Mouse (Mus musculus): ENCODE results near the gene Sdad1.

The Sdad1 gene

DNA sequence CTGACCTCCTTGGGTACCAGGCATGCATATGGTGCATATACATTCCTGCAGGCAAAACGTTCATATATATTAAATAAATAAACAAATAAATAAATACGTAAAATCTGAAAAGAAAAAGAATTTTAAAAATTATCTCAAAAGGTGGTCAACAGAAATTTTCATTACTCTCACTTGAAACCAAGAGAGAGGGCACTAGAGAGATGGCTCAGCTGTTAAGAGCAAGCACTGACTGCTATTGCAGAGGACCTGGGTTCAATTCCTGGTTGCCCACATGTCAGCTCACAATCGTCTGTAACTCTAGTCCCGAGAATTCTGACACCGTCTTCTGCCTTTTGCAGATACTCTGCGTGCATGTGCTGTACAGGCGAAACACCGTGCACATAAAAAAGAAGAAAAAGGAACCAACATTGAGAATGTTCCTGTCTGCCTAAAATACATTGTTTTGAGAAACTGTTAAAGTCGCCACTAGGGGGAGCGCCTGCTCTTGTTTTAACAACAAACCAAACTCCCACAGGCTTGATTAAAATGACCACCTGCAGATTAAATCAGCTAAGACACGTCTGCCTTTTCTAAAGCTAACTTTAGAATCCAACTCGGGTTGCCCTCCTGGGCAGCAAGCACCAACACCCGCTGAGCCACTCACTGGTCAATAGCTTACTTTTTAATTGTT is 1.9 kb upstream of the Sdad1 start:
- DNase-seq, result peak; percentile 87

GRCm38 (mm10) chr5:92304291-92304690 is 6.0 kb downstream of the Sdad1 start:
- DNase-seq, result no peak

DNA sequence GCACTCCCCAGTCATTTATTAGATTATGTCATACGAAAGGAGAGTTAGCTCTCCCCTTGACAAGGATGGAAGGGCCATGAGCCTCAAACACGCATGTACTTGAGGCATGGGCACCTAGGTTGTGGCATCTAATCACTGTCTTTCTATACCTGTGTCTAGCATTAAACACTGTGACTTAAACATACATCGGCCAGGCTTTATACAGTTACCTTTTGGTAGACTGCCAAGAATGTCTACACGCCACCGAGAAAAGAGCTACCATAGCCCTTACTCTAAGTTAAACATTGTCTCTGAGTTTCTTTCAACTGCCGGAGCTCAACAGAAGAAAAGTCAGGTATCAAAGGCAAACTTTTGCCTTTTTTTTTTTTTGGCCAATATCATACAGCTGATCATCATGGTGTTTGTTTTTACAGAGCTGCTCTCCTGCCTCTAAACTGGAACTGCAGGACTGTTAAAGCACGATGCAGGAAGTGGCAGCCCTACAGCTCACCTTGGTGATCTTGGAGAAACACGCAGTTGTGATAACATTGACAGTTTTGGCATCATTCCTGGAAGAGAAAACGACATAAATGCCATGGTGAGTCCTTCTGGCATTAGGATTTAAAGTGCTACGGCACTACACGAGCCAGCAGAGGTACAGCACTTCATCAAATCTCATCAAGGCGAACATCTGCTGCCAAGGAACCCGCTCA is 8.0 kb downstream of the Sdad1 start:
- no peak for DNase-seq

DNA sequence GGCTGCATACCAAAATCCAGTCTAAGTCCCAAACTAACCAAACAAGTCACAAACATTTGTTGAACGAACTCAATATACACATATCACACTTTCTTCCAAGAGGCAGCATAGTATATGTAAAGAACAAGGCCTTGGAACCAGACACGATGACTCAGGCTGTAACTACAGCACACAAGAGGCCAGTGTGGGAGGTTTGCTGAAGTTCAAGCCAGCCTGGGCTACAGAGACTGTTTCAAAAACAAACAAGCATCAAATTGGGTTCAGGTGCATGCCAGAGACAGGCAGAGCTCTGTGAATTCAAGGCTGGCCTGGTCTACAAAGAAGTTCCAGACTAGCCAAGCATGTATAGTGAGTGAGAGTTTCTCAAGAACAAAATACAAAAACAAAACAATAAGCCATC is 15.8 kb downstream of the Sdad1 start:
- DNase-seq, result no peak

- no peak for DNase-seq
Observed at GRCm38 (mm10) chr5:92291652-92292414, 18.4 kb downstream of the Sdad1 start.

DNA sequence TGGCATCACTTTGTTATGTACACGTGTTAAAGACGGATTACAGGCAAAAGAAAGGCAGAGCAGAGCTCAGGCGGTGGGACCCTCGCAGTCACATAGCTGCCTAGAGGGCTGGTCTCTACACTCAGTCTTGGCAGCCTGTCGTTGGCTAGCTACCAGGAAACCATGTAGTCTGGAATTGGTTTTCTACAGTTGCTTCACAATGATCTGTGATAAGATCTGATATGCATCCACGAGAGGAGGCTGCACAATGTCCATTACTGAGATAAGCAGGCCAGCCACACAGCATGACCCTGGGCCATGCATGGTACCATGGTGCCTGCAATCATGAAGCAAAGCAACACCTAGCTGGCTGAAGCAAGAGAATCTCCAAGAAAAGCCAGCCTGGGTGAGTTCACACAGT is 22.4 kb downstream of the Sdad1 start:
- no peak for DNase-seq

DNA sequence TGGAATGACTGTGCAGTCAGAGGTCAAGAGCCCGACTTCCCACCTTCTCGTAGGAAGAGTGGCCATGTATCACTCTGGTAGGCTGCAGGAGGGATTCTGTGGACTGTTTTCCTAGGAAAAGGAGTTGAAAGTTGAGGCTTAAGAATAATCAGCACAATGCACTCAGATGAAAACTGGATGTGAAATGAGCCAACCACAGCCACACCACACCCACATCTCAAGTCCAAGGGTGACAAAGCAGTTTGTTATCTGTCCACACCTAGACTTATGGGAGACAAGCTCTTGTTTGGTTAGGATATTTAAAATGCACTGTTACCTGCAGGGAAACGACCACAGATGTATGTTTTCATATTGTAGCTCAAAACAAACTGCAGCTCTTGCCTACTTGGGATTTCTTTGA is 27.2 kb downstream of the Sdad1 start:
- peak; percentile 42 for DNase-seq

- no peak for DNase-seq
Observed at GRCm38 (mm10) chr5:92282571-92282970, 27.7 kb downstream of the Sdad1 start.

GRCm38 (mm10) chr5:92278942-92279537 is 31.2 kb downstream of the Sdad1 start:
- DNase-seq, result peak; percentile 44

DNA sequence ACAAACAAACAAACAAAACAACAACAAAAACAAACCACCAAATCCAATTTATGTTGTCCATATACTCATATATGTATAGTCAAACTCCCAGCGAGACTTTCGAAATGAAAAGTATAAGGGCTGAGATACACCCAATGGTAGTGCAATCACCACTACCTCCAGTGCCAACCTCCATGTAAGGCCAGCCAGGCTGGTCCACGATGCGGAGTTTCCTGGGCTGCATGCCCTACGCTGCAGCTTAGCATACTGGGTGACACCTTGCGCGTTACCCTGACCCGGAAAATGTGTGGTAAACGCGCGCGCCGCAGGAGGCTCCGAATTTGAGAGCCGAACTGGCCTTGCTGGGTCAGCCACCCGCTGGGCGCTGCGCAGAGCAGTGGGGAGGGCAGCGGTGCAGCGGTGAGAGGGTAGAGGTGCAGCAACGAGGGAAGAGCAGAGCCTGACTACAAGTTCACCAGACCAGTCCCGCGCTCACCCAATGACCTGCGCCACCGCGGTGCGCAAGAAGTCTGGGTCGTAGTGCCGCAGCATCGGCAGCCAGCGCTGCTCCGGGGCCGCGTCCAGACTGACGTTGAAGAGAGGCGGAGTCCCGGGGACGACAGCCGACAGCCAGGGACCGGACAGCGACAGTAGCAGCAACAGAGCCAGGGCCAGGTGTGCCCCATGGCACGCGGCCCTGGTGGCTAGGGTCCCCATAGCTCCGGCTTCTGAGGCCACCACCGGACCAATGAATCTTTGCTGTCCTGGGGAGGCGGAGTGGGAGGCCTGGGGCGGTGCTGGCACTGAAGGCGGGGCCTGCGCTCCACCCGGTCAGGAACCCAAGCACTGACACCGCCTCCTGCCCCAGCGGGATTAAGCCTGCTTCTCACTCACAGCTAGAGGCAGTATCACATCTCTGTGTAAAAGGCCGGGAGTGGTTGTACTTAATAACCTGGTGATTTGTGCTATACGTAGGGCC is 32.6 kb downstream of the Sdad1 start, which contains the start of gene Naaa:
Gene Naaa (minus strand): TSS at position 734 of the 958 bp plus-strand sequence.
- peak; percentile 86 for DNase-seq

DNA sequence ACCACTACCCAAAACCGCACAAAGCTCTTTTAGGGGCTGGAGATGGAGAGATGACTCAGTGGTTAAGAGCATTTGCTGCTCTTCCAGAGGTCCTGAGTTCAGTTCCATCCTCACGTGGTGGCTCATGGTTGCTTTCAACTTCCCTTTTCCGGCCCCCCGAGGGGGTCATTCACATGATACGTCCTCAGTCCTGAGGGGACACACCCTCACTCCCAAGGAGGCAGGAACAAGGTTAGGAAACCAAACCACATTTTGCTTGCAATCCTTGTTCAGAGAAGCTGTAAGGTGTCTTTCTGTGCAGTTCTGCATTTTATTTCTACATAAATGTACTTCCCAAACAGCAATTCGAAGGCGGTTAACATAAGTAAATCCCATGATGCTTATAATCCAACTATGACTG is 39.8 kb downstream of the Sdad1 start:
- DNase-seq, result no peak

GRCm38 (mm10) chr5:92263761-92264359 is 46.4 kb downstream of the Sdad1 start:
- no peak for DNase-seq

DNA sequence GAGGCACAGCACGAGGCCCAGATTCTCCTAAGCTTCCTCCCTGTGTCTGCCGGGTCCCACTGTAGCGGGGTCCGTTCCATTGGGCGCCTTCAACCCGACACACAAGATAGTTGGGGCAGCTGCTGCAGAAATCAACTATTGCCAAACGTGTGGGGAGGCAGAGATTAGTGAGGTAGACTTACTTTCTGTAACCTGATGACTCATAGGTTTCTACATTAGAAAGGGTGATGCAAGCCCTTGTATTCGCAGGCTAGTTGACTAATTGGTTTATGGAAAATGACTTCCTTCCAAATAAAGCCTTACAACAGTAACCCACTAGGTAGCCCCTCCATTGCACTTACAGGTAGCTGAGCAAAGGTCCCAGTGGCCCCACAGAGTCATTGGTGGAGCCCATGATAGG is 47.6 kb downstream of the Sdad1 start:
- DNase-seq, result no peak

GRCm38 (mm10) chr5:92256218-92256617 is 54.1 kb downstream of the Sdad1 start, which contains the start of gene Ppef2:
Ppef2 (minus strand) TSS chr5:92256278.
- no peak for DNase-seq

- DNase-seq, result no peak
Observed at GRCm38 (mm10) chr5:92254476-92254875, 55.8 kb downstream of the Sdad1 start.

DNA sequence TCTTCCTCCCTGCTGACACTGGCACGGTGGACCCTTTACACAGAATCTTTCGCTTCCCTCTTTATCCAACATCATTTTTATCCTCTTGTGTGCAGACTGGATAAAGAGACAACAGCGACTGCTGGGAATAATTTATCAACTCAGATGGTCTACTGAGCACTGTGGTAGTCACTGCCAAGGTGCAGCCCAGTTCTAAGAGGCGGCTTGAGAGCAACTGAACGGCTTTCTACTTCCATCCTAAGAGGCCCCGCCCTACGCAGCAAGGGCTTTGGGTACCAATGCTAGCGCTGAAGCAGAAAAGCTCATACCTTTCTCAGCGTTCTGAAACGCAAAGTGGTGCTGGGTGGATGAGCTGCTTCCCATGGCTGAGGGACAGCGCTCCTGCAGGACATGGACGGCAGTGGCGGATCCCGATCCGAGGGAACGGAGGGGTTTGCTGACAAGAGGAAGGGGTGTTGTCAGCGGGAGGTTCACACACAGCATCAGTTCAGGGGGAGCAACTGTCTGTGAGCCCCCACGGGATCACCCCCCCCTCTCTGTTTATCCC is 57.4 kb downstream of the Sdad1 start:
- no peak for DNase-seq

- no peak for DNase-seq
Observed at GRCm38 (mm10) chr5:92252031-92252430, 58.2 kb downstream of the Sdad1 start.

DNA sequence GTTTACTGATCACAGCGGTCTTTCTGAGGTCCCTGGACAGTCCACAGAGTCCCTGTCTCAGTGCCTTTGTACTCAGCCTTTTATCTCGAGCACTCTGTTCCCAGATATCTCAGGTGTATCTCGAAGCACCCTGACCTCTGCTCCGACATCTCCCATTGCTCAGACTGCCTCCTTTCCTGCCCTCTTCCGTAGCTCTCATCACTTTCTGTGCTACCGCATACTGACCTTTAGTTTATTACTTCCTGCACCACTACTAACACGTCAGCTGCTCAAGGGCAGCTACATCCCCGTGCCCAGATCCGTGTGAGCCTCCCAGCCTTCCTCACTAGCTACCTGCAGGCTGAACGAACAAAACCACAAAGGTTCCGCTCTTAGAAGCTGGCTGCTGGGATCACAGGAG is 61.7 kb downstream of the Sdad1 start:
- DNase-seq, result no peak

DNA sequence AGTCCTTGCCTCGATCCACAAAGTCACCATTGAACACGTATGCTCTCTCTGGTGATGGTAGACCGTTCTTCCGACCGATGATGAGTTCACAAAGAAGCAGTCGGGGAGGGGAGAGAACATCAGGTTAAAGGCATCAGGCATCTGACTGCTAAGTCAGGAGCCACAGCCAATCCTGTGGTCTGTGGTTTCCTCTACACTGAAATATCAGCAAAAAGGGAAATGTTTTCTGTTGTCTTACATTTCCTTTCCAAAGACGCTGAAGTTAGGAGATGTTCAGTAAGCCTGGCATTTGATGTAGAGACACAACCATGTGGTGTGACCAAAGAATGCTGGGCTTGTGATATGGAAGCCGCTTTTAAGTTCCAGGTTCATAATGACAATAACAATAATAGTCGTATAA is 64.8 kb downstream of the Sdad1 start:
- DNase-seq, result no peak

DNA sequence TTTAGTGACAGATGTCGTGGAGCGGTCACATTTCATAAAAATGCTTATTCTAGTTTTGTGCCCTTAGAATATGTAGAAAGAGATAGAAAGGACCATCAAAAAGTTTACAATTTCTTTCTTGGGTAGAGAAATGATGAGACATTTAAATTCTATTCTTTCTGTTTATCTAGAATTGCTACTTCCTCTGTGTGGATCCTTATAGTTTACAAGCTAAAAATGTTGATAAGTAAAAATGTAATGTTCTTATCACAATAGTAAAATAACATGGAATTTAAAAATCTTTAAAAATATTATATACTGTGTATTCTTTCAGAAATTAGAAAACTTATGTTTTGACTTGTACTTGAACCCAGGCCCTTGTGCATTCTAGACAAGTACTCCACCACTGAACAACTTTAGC is 65.4 kb downstream of the Sdad1 start:
- no peak for DNase-seq

- DNase-seq, result no peak
Observed at GRCm38 (mm10) chr5:92240769-92241168, 69.5 kb downstream of the Sdad1 start.

Measured in liver (tissue).